Mouse (Mus musculus) E14TG2a.4 (cell line): ENCODE data around the gene Donson.

Experiments used
- CTCF ChIP-seq: conservative IDR thresholded peaks from 2 replicates; pipeline ENCODE4 v1.5.1; 2014; ENCODE audit warnings: low read length
- POU5F1 ChIP-seq: IDR thresholded peaks from 2 replicates; pipeline ENCODE4 v1.6.1; 2014; ENCODE audit warnings: low read length, borderline replicate concordance

- TF ChIP-seq CTCF (no peak), POU5F1 (no peak)
Measured at GRCm38 (mm10) chr16:91649781-91650180, 38.8 kb downstream of the Donson start.
